Mouse (Mus musculus) layer of hippocampus, adult 2 months (tissue): ENCODE data around the gene Dnajc4. TPM values are rescaled to one million over a fixed set of nuclear protein-coding genes. Genes with fewer than 3 reads are reported as not detected.
A peak's percentile ranks its signal among the peaks of the same experiment; 100 is the strongest.

Source experiments
- DNase-seq, 2 experiments: peaks; one replicate each; pipeline ENCODE4 v3.0.0; 2022; ENCODE audit warnings: low spot score in 2 of 2
- H3K27ac ChIP-seq: fragments of 200-600 bp; 2 replicates; pipeline ENCODE4 v1.8.1; 2022
- H3K4me3 ChIP-seq: fragments of 200-600 bp; 2 replicates; pipeline ENCODE4 v1.8.1; 2022; ENCODE audit warnings: mild to moderate bottlenecking
- CTCF ChIP-seq: fragments of 200-600 bp; conservative IDR thresholded peaks from 2 replicates; pipeline ENCODE4 v1.8.1; 2022; ENCODE audit warnings: antibody characterized with exemption, mild to moderate bottlenecking, moderate library complexity
- long read RNA-seq, 2 experiments: library from polyadenylated mRNA; stranded (forward); transcript quantifications; one replicate each; pipeline ENCODE4 v2.0.0; 2021; ENCODE audit warnings: borderline mapping rate in 2 of 2
- total RNA-seq, 2 experiments: library from RNA; stranded (reverse); gene quantifications; 2 replicates each; pipeline ENCODE4 v1.2.3; 2021

Dnajc4 gene
- 10 to 100 TPM; 26.1 to 27.6 TPM for total RNA-seq
- long read RNA-seq, experiment 1, partial matches to known transcripts: 7 of 20 reads
- long read RNA-seq, experiment 1, other reads (novel, unspliced or antisense): 7 of 20 reads
- long read RNA-seq, experiment 2, partial matches to known transcripts: 10 of 26 reads
- long read RNA-seq, experiment 2, other reads (novel, unspliced or antisense): 13 of 26 reads

GRCm38 (mm10) chr19:6992011-6992858, at the start of gene Dnajc4:
Dnajc4 (minus strand) TSS chr19:6992572.
- peak within 1 kb of the TSS; percentile 84 for H3K27ac ChIP-seq
- peak within 1 kb of the TSS; percentile 78 for H3K4me3 ChIP-seq
- DNase-seq: peak; percentile 94 to 97

GRCm38 (mm10) chr19:7041171-7041570, 48.8 kb upstream of the Dnajc4 start:
- H3K4me3 ChIP-seq: no peak overlapping the region
- no peak for TF ChIP-seq CTCF
- DNase-seq: no peak
- H3K27ac ChIP-seq: peak overlapping the region; percentile 99; the same call in 1 of the 2 replicates

More at GRCm38 (mm10) chr19:6992011-6992858, at the start of gene Dnajc4:
- TF ChIP-seq CTCF: peak; percentile 55

- no peak for TF ChIP-seq CTCF
- Histone ChIP-seq H3K27ac (peak overlapping the region; percentile 99), H3K4me3 (peak overlapping the region; percentile 74)
- DNase-seq: no peak
Measured at GRCm38 (mm10) chr19:7040637-7041130, 48.3 kb upstream of the Dnajc4 start.

GRCm38 (mm10) chr19:7039841-7040636, 47.7 kb upstream of the Dnajc4 start, which contains the start of gene Stip1:
Stip1 (minus strand) TSS chr19:7039967.
- Histone ChIP-seq H3K4me3 (peak within 1 kb of the TSS; percentile 93), H3K27ac (peak within 1 kb of the TSS; percentile 99)
- peak; percentile 97 to 100 for DNase-seq
- peak; percentile 65 for TF ChIP-seq CTCF

- no peak for TF ChIP-seq CTCF
- Histone ChIP-seq H3K27ac (peak overlapping the region; percentile 91), H3K4me3 (peak overlapping the region; percentile 93)
Measured at GRCm38 (mm10) chr19:7039088-7039720, 46.8 kb upstream of the Dnajc4 start.

GRCm38 (mm10) chr19:7034006-7034405, 41.6 kb upstream of the Dnajc4 start:
- no peak for DNase-seq
- Histone ChIP-seq H3K27ac (no peak overlapping the region), H3K4me3 (no peak overlapping the region)
- peak; percentile 14; the same call in 1 of the 2 replicates for TF ChIP-seq CTCF

More at GRCm38 (mm10) chr19:7039088-7039720, 46.8 kb upstream of the Dnajc4 start:
- peak; percentile 49 to 53 for DNase-seq

- H3K27ac ChIP-seq: no peak overlapping the region
- TF ChIP-seq CTCF: no peak
- H3K4me3 ChIP-seq: no peak overlapping the region
- DNase-seq: no peak
Measured at GRCm38 (mm10) chr19:7029531-7029930, 37.2 kb upstream of the Dnajc4 start.

- Histone ChIP-seq H3K27ac (no peak overlapping the region; the same call in 1 of the 2 replicates), H3K4me3 (no peak overlapping the region)
- DNase-seq: no peak
- TF ChIP-seq CTCF: peak; percentile 81
Measured at GRCm38 (mm10) chr19:7020224-7020641, 27.9 kb upstream of the Dnajc4 start.

- no peak for DNase-seq
- H3K27ac ChIP-seq: peak within 1 kb of the TSS; percentile 21
- TF ChIP-seq CTCF: no peak
Measured at GRCm38 (mm10) chr19:7019191-7019590, 26.8 kb upstream of the Dnajc4 start, which contains the start of gene Fermt3. Fermt3 (minus strand) TSS chr19:7019469.

GRCm38 (mm10) chr19:7018546-7018945, 26.2 kb upstream of the Dnajc4 start:
- DNase-seq: no peak
- Histone ChIP-seq H3K27ac (0 out of 2 replicates have a peak overlapping the region, but pooled peaks have one; percentile 18), H3K4me3 (no peak overlapping the region; the same call in 1 of the 2 replicates)
- no peak for TF ChIP-seq CTCF

More at GRCm38 (mm10) chr19:7019191-7019590, 26.8 kb upstream of the Dnajc4 start, which contains the start of gene Fermt3:
- H3K4me3 ChIP-seq: no peak within 1 kb of the TSS; the same call in 1 of the 2 replicates

- TF ChIP-seq CTCF: no peak
- no peak for DNase-seq
- no peak overlapping the region for H3K4me3 ChIP-seq
Measured at GRCm38 (mm10) chr19:7017541-7018457, 25.4 kb upstream of the Dnajc4 start.

More at GRCm38 (mm10) chr19:7017541-7018457, 25.4 kb upstream of the Dnajc4 start:
- 0 out of 2 replicates have a peak overlapping the region, but pooled peaks have one; percentile 18 for H3K27ac ChIP-seq
